ENCODE assay signal across 7 mouse cellular contexts in the genomic region with DNA sequence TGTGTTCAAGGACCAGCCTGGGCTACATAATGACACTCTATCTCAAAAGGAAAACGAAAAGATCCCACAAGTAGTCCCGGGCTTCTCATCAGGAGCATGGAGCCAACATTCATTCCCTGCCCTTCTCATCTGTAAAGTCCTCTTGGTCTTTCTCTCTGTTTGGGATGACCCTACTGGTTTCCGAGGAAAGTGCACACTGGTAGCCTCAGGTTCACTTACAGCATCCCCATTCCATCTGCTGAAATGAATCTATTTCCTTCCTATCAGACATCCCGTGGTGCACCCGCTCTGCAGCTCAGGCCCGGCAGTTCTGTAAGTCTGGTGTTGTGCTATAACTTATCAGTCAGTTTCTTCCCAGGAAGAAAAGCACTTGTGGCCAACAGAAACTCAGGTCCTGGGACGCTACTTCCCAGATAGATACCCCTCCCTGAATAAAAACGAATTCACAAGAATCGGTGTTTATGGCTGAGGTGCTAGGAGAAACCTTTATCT. TPM values are rescaled to one million over a fixed set of nuclear protein-coding genes. Genes with fewer than 3 reads are reported as not detected.
DNase-seq lines count a peak whose midpoint lies in the region; ATAC-seq and TF ChIP-seq lines count a peak whose summit lies in the region.

No protein-coding gene starts in this region.

- no peaks in the 10 kb centered on the region for H3K27me3 ChIP-seq in ES-Bruce4 (ENCODE audit: control insufficient read depth, insufficient read depth, low read length, poor library complexity, severe bottlenecking)
- H3K27me3 ChIP-seq in hindbrain, embryonic 11.5 days (ENCODE audit: control insufficient read depth, insufficient read depth, low read length): no peaks in the 10 kb centered on the region
- no peaks in the 10 kb centered on the region for H3K27me3 ChIP-seq in midbrain, embryonic 12.5 days

- DNase-seq in MN1 (ENCODE audit: low spot score): peak; percentile 54
- no peak for DNase-seq in hindbrain, embryonic 11.5 days (ENCODE audit: low spot score)
- DNase-seq in urinary bladder, postnatal 25 days (ENCODE audit: low spot score): no peak
- DNase-seq in urinary bladder, postnatal 36 days (ENCODE audit: low spot score in 2 of 2): no peak
- DNase-seq in adipocyte (ENCODE audit: low spot score): no peak

- no peaks in the 10 kb centered on the region for H3K4me1 ChIP-seq in ES-Bruce4 (ENCODE audit: control insufficient read depth, insufficient read depth, low read length)
- no peaks in the 10 kb centered on the region; the same call in 1 of the 2 replicates for H3K4me1 ChIP-seq in hindbrain, embryonic 11.5 days (replicated peaks; ENCODE audit: control insufficient read depth, insufficient read depth, low read length)
- H3K4me1 ChIP-seq in midbrain, embryonic 12.5 days: peaks cover 37% of the 10 kb centered on the region

- TF ChIP-seq CTCF in ES-Bruce4 (IDR thresholded peaks at IDR 0.05; ENCODE audit: low read depth, low read length): no peak

- no peak for ATAC-seq in hindbrain, embryonic 11.5 days (ENCODE audit: low FRiP score)
- ATAC-seq in midbrain, embryonic 12.5 days (ENCODE audit: low FRiP score, low read depth): no peak

- 83% methylated on average over 9 of the region's 9 CpGs for WGBS in hindbrain, embryonic 11.5 days
- WGBS in midbrain, embryonic 12.5 days: 78% methylated on average over 9 of the region's 9 CpGs

- H3K9me3 ChIP-seq in ES-Bruce4 (replicated peaks; ENCODE audit: control insufficient read depth, insufficient read depth, low read length, poor library complexity, severe bottlenecking): no peaks in the 10 kb centered on the region
- H3K9me3 ChIP-seq in hindbrain, embryonic 11.5 days (ENCODE audit: control insufficient read depth, low read length): no peaks in the 10 kb centered on the region
- no peaks in the 10 kb centered on the region for H3K9me3 ChIP-seq in midbrain, embryonic 12.5 days

- no peak for TF ChIP-seq EP300 in ES-Bruce4 (IDR thresholded peaks at IDR 0.05; ENCODE audit: insufficient read depth, low read depth, low read length)

- TF ChIP-seq POLR2A in ES-Bruce4 (IDR thresholded peaks at IDR 0.05; ENCODE audit: insufficient read depth, low read length): no peak

- peak overlapping the region; percentile 73 for H3K9ac ChIP-seq in ES-Bruce4 (ENCODE audit: low read depth, poor library complexity, severe bottlenecking)
- no peak overlapping the region for H3K9ac ChIP-seq in hindbrain, embryonic 11.5 days (ENCODE audit: low read depth, low read length)
- H3K9ac ChIP-seq in midbrain, embryonic 12.5 days (replicated peaks): peak overlapping the region; percentile 96; the same call in 1 of the 2 replicates

- H3K36me3 ChIP-seq in ES-Bruce4 (ENCODE audit: control insufficient read depth, insufficient read depth, low read length, poor library complexity, severe bottlenecking): peaks cover 3% of the 10 kb centered on the region; the same call in 1 of the 2 replicates
- H3K36me3 ChIP-seq in hindbrain, embryonic 11.5 days (ENCODE audit: control insufficient read depth, insufficient read depth, low read length): no peaks in the 10 kb centered on the region
- H3K36me3 ChIP-seq in midbrain, embryonic 12.5 days: no peaks in the 10 kb centered on the region

- H3K4me3 ChIP-seq in ES-Bruce4 (ENCODE audit: low read depth, low read length): peak overlapping the region; percentile 34
- H3K4me3 ChIP-seq in hindbrain, embryonic 11.5 days (ENCODE audit: low read depth, low read length): peak overlapping the region; percentile 87; the same call in 1 of the 2 replicates
- peak overlapping the region; percentile 90 for H3K4me3 ChIP-seq in midbrain, embryonic 12.5 days

- H3K27ac ChIP-seq in ES-Bruce4 (ENCODE audit: insufficient read depth, low read length): peak overlapping the region; percentile 91
- no peak overlapping the region for H3K27ac ChIP-seq in hindbrain, embryonic 11.5 days (ENCODE audit: low read depth, low read length)
- H3K27ac ChIP-seq in midbrain, embryonic 12.5 days (replicated peaks): no peak overlapping the region

- H3K4me2 ChIP-seq in hindbrain, embryonic 11.5 days (replicated peaks; ENCODE audit: low read depth, low read length): peak overlapping the region; percentile 58
- H3K4me2 ChIP-seq in midbrain, embryonic 12.5 days (replicated peaks): peak overlapping the region; percentile 71

RNA-seq across cellular contexts. Expression of a gene that starts 3.2 kb away (rescaled TPM):
- polyA plus RNA-seq in ES-Bruce4 (2011; ENCODE audit: insufficient read depth, insufficient read length, low read depth, missing spikeins): 62.1 and 62.8 TPM in 2 replicates
- 11.2 and 11.7 TPM in 2 replicates for polyA plus RNA-seq in hindbrain, embryonic 11.5 days (2014; fragmentation: Nextera tagmentation; extraction: Ambion mirVana)
- 14.2 and 17.0 TPM in 2 replicates for polyA plus RNA-seq in midbrain, embryonic 12.5 days (2016; fragmentation: Nextera tagmentation; extraction: Ambion mirVana)

RNA-seq across cellular contexts. Expression of a gene that starts 51.5 kb away (rescaled TPM):
- not detected in 2 replicates for polyA plus RNA-seq in ES-Bruce4 (2011; ENCODE audit: insufficient read depth, insufficient read length, low read depth, missing spikeins)
- 0.22 TPM in 1 of 2 replicates, not detected in the other for polyA plus RNA-seq in hindbrain, embryonic 11.5 days (2014; fragmentation: Nextera tagmentation; extraction: Ambion mirVana)
- polyA plus RNA-seq in midbrain, embryonic 12.5 days (2016; fragmentation: Nextera tagmentation; extraction: Ambion mirVana): not detected in 2 replicates

Comparison
In these comparisons a context has a peak if more than half of its experiments do, and no peak if none do; other contexts are left out.
1. H3K4me3 ChIP-seq: peak in every context shown above with its lines; median percentile 90 in midbrain, embryonic 12.5 days; 87 in hindbrain, embryonic 11.5 days; 34 in ES-Bruce4.